Mouse (Mus musculus) hindbrain, embryonic 11.5 days (tissue): ENCODE results near the gene Ypel2. TPM values are rescaled to one million over a fixed set of nuclear protein-coding genes. Genes with fewer than 3 reads are reported as not detected.

Experiments
- ATAC-seq: fragments of 200-750 bp; cut with Nextera tagmentation; 2 replicates; pipeline ENCODE4 v1.8.0; 2017; ENCODE audit warnings: mild to moderate bottlenecking, moderate TSS enrichment, moderate library complexity; ENCODE audit not compliant: low FRiP score
- DNase-seq: peaks from one replicate; pipeline ENCODE4 v3.0.0-alpha.2; 2015; ENCODE audit warnings: low spot score
- H3K27ac ChIP-seq: fragments of 300-500 bp; sonication (generic); 2 replicates; pipeline ENCODE4 v1.5.1; 2014; ENCODE audit warnings: mild to moderate bottlenecking, low read depth, low read length
- H3K27me3 ChIP-seq: fragments of 300-500 bp; sonication (generic); 2 replicates; pipeline ENCODE4 v1.6.1; 2014; ENCODE audit warnings: mild to moderate bottlenecking, low read length, moderate library complexity, mixed read lengths; ENCODE audit not compliant: control insufficient read depth, insufficient read depth
- H3K36me3 ChIP-seq: fragments of 300-500 bp; sonication (generic); 2 replicates; pipeline ENCODE4 v1.6.1; 2014; ENCODE audit warnings: mild to moderate bottlenecking, low read length, moderate library complexity, mixed read lengths; ENCODE audit not compliant: control insufficient read depth, insufficient read depth
- H3K4me1 ChIP-seq: fragments of 300-500 bp; sonication (generic); replicated peaks from 2 replicates; pipeline ENCODE4 v1.6.1; 2014; ENCODE audit warnings: low read length, mixed read lengths; ENCODE audit not compliant: control insufficient read depth, insufficient read depth
- H3K4me2 ChIP-seq: fragments of 300-500 bp; sonication (generic); replicated peaks from 2 replicates; pipeline ENCODE4 v1.6.1; 2014; ENCODE audit warnings: mild to moderate bottlenecking, low read depth, low read length
- H3K4me3 ChIP-seq: fragments of 300-500 bp; sonication (generic); 2 replicates; pipeline ENCODE4 v1.5.1; 2014; ENCODE audit warnings: low read depth, low read length
- H3K9ac ChIP-seq: fragments of 300-500 bp; sonication (generic); 2 replicates; pipeline ENCODE4 v1.6.1; 2014; ENCODE audit warnings: low read depth, low read length
- H3K9me3 ChIP-seq: fragments of 300-500 bp; sonication (generic); 2 replicates; pipeline ENCODE4 v1.6.1; 2016; ENCODE audit warnings: low read length; ENCODE audit not compliant: control insufficient read depth
- WGBS: fragments of 180-500 bp; shearing (Covaris S2); extraction: QIAGEN DNeasy Blood & Tissue Kit; methylation state at CpG from one replicate; pipeline ENCODE4 v1.1.7; 2014; 5-methylcytosine and 5-hydroxymethylcytosine counted together
- polyA plus RNA-seq: library from polyadenylated mRNA; unstranded; fragments of >200 nt; fragmentation: Nextera tagmentation; extraction: Ambion mirVana; gene quantifications from 2 replicates; pipeline ENCODE4 v1.2.1, GENCODE M21; 2014

Gene Ypel2
- polyA plus RNA-seq, 1 experiment from 2014 or later = 6.8 TPM

GRCm38 (mm10) chr11:86951672-86952071, 41.8 kb downstream of the Ypel2 start:
- no peaks in the 10 kb centered on the region for H3K27me3 ChIP-seq
- H3K27ac ChIP-seq = no peak overlapping the region
- H3K4me1 ChIP-seq = peaks cover 5% of the 10 kb centered on the region; the same call in 1 of the 2 replicates
- no peak for DNase-seq
- no peak overlapping the region for H3K4me3 ChIP-seq
- no peak for ATAC-seq
- H3K9me3 ChIP-seq = no peaks in the 10 kb centered on the region
- no peak overlapping the region for H3K9ac ChIP-seq
- no peak overlapping the region for H3K4me2 ChIP-seq
- 79% methylated on average over 8 of the region's 8 CpGs for WGBS
- H3K36me3 ChIP-seq = no peaks in the 10 kb centered on the region

GRCm38 (mm10) chr11:86950491-86950890, 43.0 kb downstream of the Ypel2 start:
- WGBS = 70% methylated on average over 3 of the region's 3 CpGs
- no peak overlapping the region for H3K4me3 ChIP-seq
- ATAC-seq (no peak), DNase-seq (no peak)
- H3K4me1 ChIP-seq = peaks cover 7% of the 10 kb centered on the region; the same call in 1 of the 2 replicates
- H3K27ac ChIP-seq = no peak overlapping the region
- H3K9ac ChIP-seq = no peak overlapping the region
- no peaks in the 10 kb centered on the region for H3K36me3 ChIP-seq
- H3K27me3 ChIP-seq = no peaks in the 10 kb centered on the region
- no peaks in the 10 kb centered on the region for H3K9me3 ChIP-seq
- H3K4me2 ChIP-seq = no peak overlapping the region

- DNase-seq = no peak
- H3K4me3 ChIP-seq = no peak overlapping the region
- H3K4me1 ChIP-seq = peaks cover 7% of the 10 kb centered on the region; the same call in 1 of the 2 replicates
- H3K9ac ChIP-seq = no peak overlapping the region
- no peaks in the 10 kb centered on the region for H3K36me3 ChIP-seq
- H3K27ac ChIP-seq = no peak overlapping the region
- H3K9me3 ChIP-seq = no peaks in the 10 kb centered on the region
- 71% methylated on average over 9 of the region's 9 CpGs for WGBS
- H3K27me3 ChIP-seq = no peaks in the 10 kb centered on the region
- H3K4me2 ChIP-seq = no peak overlapping the region
- no peak for ATAC-seq
Observed at GRCm38 (mm10) chr11:86949951-86950441, 43.5 kb downstream of the Ypel2 start.

GRCm38 (mm10) chr11:86946644-86947195, 46.8 kb downstream of the Ypel2 start:
- Histone ChIP-seq H3K4me3 (no peak overlapping the region), H3K9ac (peak overlapping the region; percentile 0; the same call in 1 of the 2 replicates), H3K36me3 (no peaks in the 10 kb centered on the region), H3K27me3 (no peaks in the 10 kb centered on the region), H3K27ac (peak overlapping the region; percentile 79), H3K4me2 (no peak overlapping the region), H3K4me1 (peaks cover 7% of the 10 kb centered on the region; the same call in 1 of the 2 replicates), H3K9me3 (no peaks in the 10 kb centered on the region)
- DNase-seq (peak; percentile 28), ATAC-seq (peak; percentile 66)
- 41% methylated on average over 6 of the region's 6 CpGs for WGBS

GRCm38 (mm10) chr11:86945933-86946332, 47.6 kb downstream of the Ypel2 start:
- Histone ChIP-seq H3K4me1 (peaks cover 7% of the 10 kb centered on the region; the same call in 1 of the 2 replicates), H3K4me3 (no peak overlapping the region), H3K36me3 (no peaks in the 10 kb centered on the region), H3K9me3 (no peaks in the 10 kb centered on the region), H3K9ac (peak overlapping the region; percentile 0; the same call in 1 of the 2 replicates), H3K27me3 (no peaks in the 10 kb centered on the region), H3K27ac (peak overlapping the region; percentile 79), H3K4me2 (no peak overlapping the region)
- WGBS = 88% methylated on average over 6 of the region's 6 CpGs
- no peak for ATAC-seq
- DNase-seq = no peak

GRCm38 (mm10) chr11:86945058-86945457, 48.4 kb downstream of the Ypel2 start:
- no peaks in the 10 kb centered on the region for H3K9me3 ChIP-seq
- no peak for ATAC-seq
- no peak for DNase-seq

GRCm38 (mm10) chr11:86944539-86944938, 49.0 kb downstream of the Ypel2 start:
- Histone ChIP-seq H3K4me2 (no peak overlapping the region), H3K27ac (no peak overlapping the region), H3K9ac (no peak overlapping the region), H3K27me3 (no peaks in the 10 kb centered on the region), H3K4me1 (peaks cover 7% of the 10 kb centered on the region; the same call in 1 of the 2 replicates), H3K9me3 (no peaks in the 10 kb centered on the region), H3K4me3 (no peak overlapping the region), H3K36me3 (no peaks in the 10 kb centered on the region)
- WGBS = 81% methylated on average over 8 of the region's 8 CpGs
- DNase-seq (no peak), ATAC-seq (no peak)

More at GRCm38 (mm10) chr11:86945058-86945457, 48.4 kb downstream of the Ypel2 start:
- Histone ChIP-seq H3K36me3 (no peaks in the 10 kb centered on the region), H3K4me3 (no peak overlapping the region), H3K27me3 (no peaks in the 10 kb centered on the region), H3K4me1 (peaks cover 7% of the 10 kb centered on the region; the same call in 1 of the 2 replicates), H3K4me2 (no peak overlapping the region), H3K9ac (no peak overlapping the region), H3K27ac (no peak overlapping the region)
- WGBS = 86% methylated on average over 8 of the region's 8 CpGs

- no peak for DNase-seq
- WGBS = 89% methylated on average over 8 of the region's 8 CpGs
- no peak overlapping the region for H3K4me2 ChIP-seq
- H3K9me3 ChIP-seq = no peaks in the 10 kb centered on the region
- H3K4me3 ChIP-seq = no peak overlapping the region
- no peaks in the 10 kb centered on the region for H3K36me3 ChIP-seq
- no peak overlapping the region for H3K9ac ChIP-seq
- H3K4me1 ChIP-seq = peaks cover 3% of the 10 kb centered on the region; the same call in 1 of the 2 replicates
- ATAC-seq = no peak
- no peaks in the 10 kb centered on the region for H3K27me3 ChIP-seq
- H3K27ac ChIP-seq = no peak overlapping the region
Observed at GRCm38 (mm10) chr11:86941904-86942303, 51.6 kb downstream of the Ypel2 start.

- Histone ChIP-seq H3K4me3 (no peak overlapping the region), H3K9ac (no peak overlapping the region), H3K4me1 (no peaks in the 10 kb centered on the region), H3K4me2 (no peak overlapping the region), H3K36me3 (no peaks in the 10 kb centered on the region), H3K27ac (no peak overlapping the region), H3K9me3 (no peaks in the 10 kb centered on the region), H3K27me3 (no peaks in the 10 kb centered on the region)
- DNase-seq (no peak), ATAC-seq (no peak)
- WGBS = 86% methylated on average over 6 of the region's 6 CpGs
Observed at GRCm38 (mm10) chr11:86939503-86939902, 54.0 kb downstream of the Ypel2 start.
